Mouse (Mus musculus) liver, adult 2 months (tissue): ENCODE results near the gene Gm49661. TPM values are rescaled to one million over a fixed set of nuclear protein-coding genes. Genes with fewer than 3 reads are reported as not detected.

Experiments used
- DNase-seq: peaks from one replicate; pipeline ENCODE4 v3.0.0-alpha.2; 2011; ENCODE audit warnings: low read depth, low spot score; ENCODE audit errors: extremely low read depth
- H3K27ac ChIP-seq: fragments of 200-500 bp; replicated peaks from 2 replicates; pipeline ENCODE4 v1.5.1; 2012; ENCODE audit warnings: low read depth, mild to moderate bottlenecking, control low read depth, inconsistent platforms, low read length; ENCODE audit not compliant: insufficient read depth
- H3K27me3 ChIP-seq: fragments of 200-500 bp; 2 replicates; pipeline ENCODE4 v1.6.1; 2012; ENCODE audit warnings: mild to moderate bottlenecking, moderate library complexity, low read length, inconsistent platforms; ENCODE audit not compliant: control insufficient read depth, insufficient read depth
- H3K36me3 ChIP-seq: fragments of 200-500 bp; 2 replicates; pipeline ENCODE4 v1.6.1; 2012; ENCODE audit warnings: low read length, inconsistent platforms; ENCODE audit not compliant: control insufficient read depth, insufficient read depth
- H3K4me1 ChIP-seq: fragments of 200-500 bp; 2 replicates; pipeline ENCODE4 v1.6.1; 2011; ENCODE audit warnings: low read length; ENCODE audit not compliant: control insufficient read depth, insufficient read depth
- H3K4me3 ChIP-seq: fragments of 200-500 bp; 2 replicates; pipeline ENCODE4 v1.5.1; 2011; ENCODE audit warnings: low read depth, mild to moderate bottlenecking, control low read depth, low read length, moderate library complexity; ENCODE audit not compliant: insufficient read depth
- H3K79me2 ChIP-seq: fragments of 200-500 bp; 2 replicates; pipeline ENCODE4 v1.6.1; 2012; ENCODE audit warnings: inconsistent platforms, mild to moderate bottlenecking, low read length, moderate library complexity; ENCODE audit not compliant: control insufficient read depth, insufficient read depth
- H3K9ac ChIP-seq: fragments of 200-500 bp; 2 replicates; pipeline ENCODE4 v1.6.1; 2012; ENCODE audit warnings: low read depth, mild to moderate bottlenecking, control low read depth, inconsistent platforms, low read length
- CTCF ChIP-seq: fragments of 200-500 bp; IDR thresholded peaks from 2 replicates; pipeline ENCODE4 v1.5.1; 2011; ENCODE audit warnings: low read depth, low read length, control low read depth
- POLR2A ChIP-seq: fragments of 200-500 bp; IDR thresholded peaks from 2 replicates; pipeline ENCODE4 v1.6.1; 2011; ENCODE audit warnings: low read length, control low read depth; ENCODE audit not compliant: insufficient read depth; ENCODE audit errors: extremely low read depth
- whole genome bisulfite sequencing: fragments of 180-500 bp; shearing (Covaris S2); methylation state at CpG from one replicate; pipeline ENCODE4 v1.1.7; 2018; 5-methylcytosine and 5-hydroxymethylcytosine counted together
- polyA plus RNA-seq: library from polyadenylated mRNA; depleted of rRNA; stranded (reverse); fragments of >200 nt; gene quantifications from 2 replicates; pipeline ENCODE4 v1.2.3, GENCODE M21; 2012
- total RNA-seq: library from RNA; depleted of rRNA; stranded (reverse); fragments of >200 nt; gene quantifications from 2 replicates; pipeline ENCODE4 v1.2.3, GENCODE M21; 2014

Gm49661 gene
- total and polyA plus RNA-seq, 2 experiments, result 1.0 TPM; not detected in 1

DNA sequence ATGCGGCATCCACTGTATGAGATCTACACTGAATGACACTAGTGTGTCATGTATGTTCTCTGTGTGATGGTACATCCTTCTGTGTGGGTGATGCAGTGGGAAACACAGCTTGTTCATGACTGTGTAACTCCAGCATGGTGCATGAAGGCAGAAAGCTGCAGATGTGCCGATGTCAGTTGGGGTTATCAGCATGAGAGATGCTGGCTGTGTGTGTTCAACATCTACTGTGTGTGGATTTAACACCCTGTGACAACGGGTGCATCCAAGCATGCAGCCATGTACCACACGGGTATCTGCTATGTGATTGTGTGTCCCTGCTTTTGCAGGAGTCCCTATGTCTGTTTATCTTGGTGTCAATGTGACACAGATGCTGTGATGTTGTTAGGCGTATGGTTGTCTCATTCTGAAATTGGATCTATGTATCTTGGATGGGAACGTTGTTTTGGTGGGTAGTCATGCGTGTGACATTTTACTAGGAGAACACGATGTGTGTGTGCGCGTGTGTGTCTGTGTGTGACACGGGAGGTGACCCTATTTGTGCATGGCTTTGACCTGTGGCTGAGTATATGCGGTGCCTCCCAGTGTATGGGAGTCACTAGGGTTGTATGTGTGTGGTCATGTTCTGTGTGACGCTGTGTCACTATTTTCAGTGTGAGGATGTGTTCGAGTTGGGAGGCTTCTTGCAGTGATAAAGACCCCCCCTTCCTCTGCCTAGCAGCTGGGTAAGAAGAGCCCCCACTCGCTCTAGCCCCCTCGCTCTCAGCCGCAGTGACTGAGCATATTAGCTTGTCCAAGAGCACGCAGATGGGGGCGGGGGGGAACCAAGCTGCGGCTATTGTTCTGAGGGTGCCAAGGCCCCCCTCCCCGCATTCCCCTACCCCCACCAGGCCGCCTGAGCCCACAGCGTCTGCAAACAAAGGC lies 32.9 kb downstream of the Gm49661 start:
- TF ChIP-seq POLR2A (no peak), CTCF (no peak)
- 22% methylated on average over 23 of the region's 23 CpGs for WGBS
- Histone ChIP-seq H3K4me1 (no peaks in the 10 kb centered on the region), H3K4me3 (no peak overlapping the region), H3K27ac (no peak overlapping the region), H3K36me3 (no peaks in the 10 kb centered on the region), H3K9ac (no peak overlapping the region), H3K79me2 (no peaks in the 10 kb centered on the region), H3K27me3 (peaks cover 22% of the 10 kb centered on the region)
- DNase-seq, result no peak

DNA sequence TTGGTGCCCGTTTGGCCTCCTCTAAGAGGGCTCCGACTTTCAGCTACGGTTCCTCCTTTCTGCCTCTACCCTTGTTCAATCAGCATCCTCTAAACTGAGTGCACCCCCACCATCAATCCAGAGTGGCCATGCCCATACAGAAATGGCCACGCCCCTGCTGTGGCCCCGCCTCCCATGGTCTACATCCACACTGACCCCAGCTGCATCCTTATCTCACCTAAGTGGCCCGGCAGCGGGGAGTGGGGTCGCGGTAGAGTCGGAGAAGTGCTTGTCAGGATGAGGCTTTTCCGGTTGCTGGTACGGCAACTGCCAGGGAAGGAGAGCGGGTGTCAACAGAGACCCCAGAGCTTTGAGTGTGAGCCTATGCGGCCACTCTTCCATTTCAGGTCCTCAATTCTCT lies 33.7 kb downstream of the Gm49661 start:
- Histone ChIP-seq H3K79me2 (no peaks in the 10 kb centered on the region), H3K4me1 (no peaks in the 10 kb centered on the region), H3K9ac (no peak overlapping the region), H3K4me3 (no peak overlapping the region), H3K36me3 (no peaks in the 10 kb centered on the region), H3K27ac (no peak overlapping the region), H3K27me3 (peaks cover 22% of the 10 kb centered on the region)
- 8% methylated on average over 14 of the region's 14 CpGs for WGBS
- DNase-seq, result no peak
- TF ChIP-seq POLR2A (no peak), CTCF (no peak)

DNA sequence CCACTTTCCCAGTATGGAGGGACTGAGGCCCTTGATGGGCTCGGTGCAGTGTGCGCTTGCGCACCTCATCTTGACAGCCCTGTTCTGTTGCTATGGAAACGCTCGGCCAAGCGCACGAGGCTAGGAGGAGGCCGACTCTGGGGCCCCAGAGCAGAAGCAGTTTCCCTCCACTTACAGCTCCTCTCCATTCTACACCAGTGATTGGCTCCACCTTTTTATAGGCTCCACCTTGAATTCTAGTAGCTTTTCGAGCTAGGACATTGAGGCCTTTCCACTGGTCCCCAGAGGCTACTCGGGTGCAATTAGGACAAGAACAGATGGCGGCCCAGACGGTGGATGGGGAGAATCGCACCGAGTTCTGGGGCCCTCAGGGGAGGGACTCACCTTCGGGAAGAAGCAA lies 34.4 kb downstream of the Gm49661 start:
- H3K27me3 ChIP-seq, result peaks cover 22% of the 10 kb centered on the region
- 6% methylated on average over 15 of the region's 15 CpGs for WGBS
- H3K36me3 ChIP-seq, result no peaks in the 10 kb centered on the region

DNA sequence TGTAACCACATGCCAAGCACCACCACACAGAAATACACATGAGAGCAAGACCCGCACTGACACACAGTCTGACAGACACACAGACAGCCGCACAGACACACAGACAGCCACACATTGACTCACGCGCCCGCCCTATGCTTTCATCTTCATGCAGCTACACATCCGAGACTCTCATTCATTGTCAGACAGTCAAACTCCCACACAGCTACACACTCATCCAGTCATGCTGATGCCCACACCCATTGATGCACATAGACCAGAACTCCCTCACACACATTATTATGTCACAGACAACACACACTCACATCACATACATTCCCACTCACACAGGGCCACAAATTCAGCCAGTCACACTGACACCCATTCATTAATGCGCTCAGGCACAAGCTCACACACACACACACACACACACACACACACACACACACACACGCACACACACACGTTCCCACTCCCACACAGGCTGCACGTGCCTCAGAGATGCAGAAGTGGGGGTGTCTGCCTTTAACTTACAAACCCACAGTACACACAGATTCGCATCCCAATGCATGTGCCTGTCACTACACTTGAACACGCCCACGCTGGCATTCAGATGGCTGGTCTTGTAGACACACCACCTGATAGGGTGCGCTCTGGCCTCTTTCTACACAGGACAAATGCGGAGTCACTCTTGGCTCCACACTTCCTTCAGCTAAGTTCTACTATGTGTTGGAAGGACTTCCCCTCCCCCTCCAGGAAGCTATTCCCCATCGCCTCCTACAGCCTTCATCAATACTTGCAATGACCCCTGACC lies 35.3 kb downstream of the Gm49661 start:
- H3K27ac ChIP-seq, result no peak overlapping the region
- no peaks in the 10 kb centered on the region for H3K4me1 ChIP-seq
- WGBS, result 81% methylated on average over 16 of the region's 16 CpGs
- no peaks in the 10 kb centered on the region for H3K79me2 ChIP-seq
- H3K9ac ChIP-seq, result no peak overlapping the region
- no peak overlapping the region for H3K4me3 ChIP-seq
- no peak for TF ChIP-seq CTCF
- no peak for TF ChIP-seq POLR2A
- H3K36me3 ChIP-seq, result no peaks in the 10 kb centered on the region
- peaks cover 26% of the 10 kb centered on the region for H3K27me3 ChIP-seq
- DNase-seq, result no peak

More for the DNA sequence above, 34.4 kb downstream of the Gm49661 start:
- Histone ChIP-seq H3K4me1 (no peaks in the 10 kb centered on the region), H3K79me2 (no peaks in the 10 kb centered on the region), H3K27ac (no peak overlapping the region), H3K4me3 (no peak overlapping the region), H3K9ac (no peak overlapping the region)
- no peak for DNase-seq
- TF ChIP-seq POLR2A (no peak), CTCF (no peak)

DNA sequence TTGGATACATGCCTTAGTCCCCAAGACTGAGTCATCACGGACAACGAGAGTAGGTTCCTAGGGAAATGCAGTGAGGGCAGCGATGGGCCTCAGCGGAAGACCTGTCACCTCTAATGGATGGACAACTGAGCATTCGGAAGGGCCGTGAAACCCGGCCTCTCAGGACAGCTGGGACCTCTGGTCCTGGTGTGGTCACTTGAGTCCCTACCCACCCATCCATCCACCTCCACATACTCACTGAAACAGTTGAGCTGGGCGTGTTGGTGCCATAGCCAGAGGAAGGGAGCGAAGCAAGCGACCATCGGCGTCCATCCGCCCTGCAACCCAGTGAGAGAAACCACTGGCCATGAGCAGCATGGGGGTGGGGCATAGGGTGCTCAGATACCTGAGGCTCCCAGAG lies 38.7 kb downstream of the Gm49661 start:
- TF ChIP-seq POLR2A (no peak), CTCF (no peak)
- DNase-seq, result no peak
- no peak overlapping the region for H3K9ac ChIP-seq
- H3K4me3 ChIP-seq, result no peak overlapping the region
- H3K4me1 ChIP-seq, result no peaks in the 10 kb centered on the region
- H3K27ac ChIP-seq, result no peak overlapping the region
- no peaks in the 10 kb centered on the region for H3K36me3 ChIP-seq
- WGBS, result 81% methylated on average over 13 of the region's 13 CpGs
- H3K79me2 ChIP-seq, result no peaks in the 10 kb centered on the region
- H3K27me3 ChIP-seq, result peaks cover 11% of the 10 kb centered on the region
